Mouse (Mus musculus) large intestine, adult 2 months (tissue): ENCODE data around the gene Gstp1. TPM values are rescaled to one million over a fixed set of nuclear protein-coding genes. Genes with fewer than 3 reads are reported as not detected.

ENCODE experiments used
- DNase-seq: peaks from one replicate; pipeline ENCODE4 v3.0.0-alpha.2; 2012; ENCODE audit warnings: low read depth, low spot score
- WGBS: fragments of 180-500 bp; shearing (Covaris S2); methylation state at CpG from one replicate; pipeline ENCODE4 v1.1.7; 2018; 5-methylcytosine and 5-hydroxymethylcytosine counted together
- polyA plus RNA-seq: library from polyadenylated mRNA; depleted of rRNA; stranded (reverse); fragments of >200 nt; gene quantifications from 2 replicates; pipeline ENCODE4 v1.2.3, GENCODE M21; 2012

Gene Gstp1
- polyA plus RNA-seq, 1 experiment, result 910 TPM

- WGBS, result 93% methylated on average over 5 of the region's 5 CpGs
- DNase-seq, result no peak
Measured at GRCm38 (mm10) chr19:4011086-4011485, 26.7 kb downstream of the Gstp1 start.

- WGBS, result 91% methylated on average over 8 of the region's 8 CpGs
- DNase-seq, result no peak
Measured at GRCm38 (mm10) chr19:4005971-4006370, 31.8 kb downstream of the Gstp1 start.

- DNase-seq, result no peak
- WGBS, result 80% methylated on average over 9 of the region's 9 CpGs
Measured at GRCm38 (mm10) chr19:4005091-4005490, 32.7 kb downstream of the Gstp1 start.

GRCm38 (mm10) chr19:4004331-4004730 is 33.5 kb downstream of the Gstp1 start:
- 89% methylated on average over 15 of the region's 15 CpGs for WGBS
- DNase-seq, result no peak

- 81% methylated on average over 12 of the region's 12 CpGs for WGBS
Measured at GRCm38 (mm10) chr19:4003641-4004040, 34.1 kb downstream of the Gstp1 start.

GRCm38 (mm10) chr19:4003112-4003511 is 34.7 kb downstream of the Gstp1 start, which contains the start of gene Doc2g:
Gene Doc2g, plus strand, starts transcription at chr19:4003313.
- WGBS, result 83% methylated on average over 1 of the region's 1 CpGs
- DNase-seq, result no peak

More at GRCm38 (mm10) chr19:4003641-4004040, 34.1 kb downstream of the Gstp1 start:
- no peak for DNase-seq

GRCm38 (mm10) chr19:4001752-4002151 is 36.0 kb downstream of the Gstp1 start:
- DNase-seq, result no peak
- 65% methylated on average over 5 of the region's 5 CpGs for WGBS

- WGBS, result 18% methylated on average over 17 of the region's 17 CpGs
- no peak for DNase-seq
Measured at GRCm38 (mm10) chr19:4000949-4001525, 36.7 kb downstream of the Gstp1 start.

GRCm38 (mm10) chr19:4000119-4000900 is 37.5 kb downstream of the Gstp1 start, which contains the start of the genes Nudt8 and Gm49405:
Gene Nudt8, plus strand, starts transcription at chr19:4000580.
Gene Gm49405, plus strand, starts transcription at chr19:4000626.
- WGBS, result under 1% methylated on average over 64 of the region's 64 CpGs
- DNase-seq, result peak; percentile 94

- DNase-seq, result no peak
- WGBS, result 80% methylated on average over 9 of the region's 9 CpGs
Measured at GRCm38 (mm10) chr19:3999121-3999730, 38.6 kb downstream of the Gstp1 start.

GRCm38 (mm10) chr19:3998335-3998734 is 39.5 kb downstream of the Gstp1 start:
- DNase-seq, result no peak
- 81% methylated on average over 8 of the region's 8 CpGs for WGBS

GRCm38 (mm10) chr19:3997231-3997630 is 40.6 kb downstream of the Gstp1 start:
- DNase-seq, result no peak
- WGBS, result 37% methylated on average over 8 of the region's 8 CpGs

GRCm38 (mm10) chr19:3996747-3997146 is 41.0 kb downstream of the Gstp1 start:
- WGBS, result 68% methylated on average over 8 of the region's 8 CpGs
- DNase-seq, result no peak

GRCm38 (mm10) chr19:3996106-3996505 is 41.7 kb downstream of the Gstp1 start:
- DNase-seq, result no peak
- WGBS, result 65% methylated on average over 7 of the region's 7 CpGs

GRCm38 (mm10) chr19:3995505-3995904 is 42.3 kb downstream of the Gstp1 start:
- DNase-seq, result no peak
- 76% methylated on average over 3 of the region's 3 CpGs for WGBS

GRCm38 (mm10) chr19:3994932-3995331 is 42.9 kb downstream of the Gstp1 start:
- 52% methylated on average over 6 of the region's 6 CpGs for WGBS

GRCm38 (mm10) chr19:3992416-3992815 is 45.4 kb downstream of the Gstp1 start, which contains the start of gene Tbx10:
Gene Tbx10, plus strand, starts transcription at chr19:3992752.
- DNase-seq, result no peak
- WGBS, result 73% methylated on average over 5 of the region's 5 CpGs

More at GRCm38 (mm10) chr19:3994932-3995331, 42.9 kb downstream of the Gstp1 start:
- no peak for DNase-seq

- 89% methylated on average over 3 of the region's 3 CpGs for WGBS
- DNase-seq, result no peak
Measured at GRCm38 (mm10) chr19:3991966-3992365, 45.8 kb downstream of the Gstp1 start.

GRCm38 (mm10) chr19:3991562-3991961 is 46.2 kb downstream of the Gstp1 start:
- WGBS, result 96% methylated on average over 3 of the region's 3 CpGs
- no peak for DNase-seq

GRCm38 (mm10) chr19:3990804-3991203 is 47.0 kb downstream of the Gstp1 start:
- no peak for DNase-seq
- WGBS, result 67% methylated on average over 6 of the region's 6 CpGs
